Mouse (Mus musculus) cerebellum, postnatal 36 days (tissue): ENCODE measurements around the gene Zfp654.
"Not testable (repeated sequence)": the region's sequence is repeated elsewhere in the genome, so short reads cannot be mapped to it uniquely, and the experiment has no call there.

ENCODE experiments used
- DNase-seq, 2 experiments: peaks; one replicate each; pipeline ENCODE4 v3.0.0; 2021 to 2022; ENCODE audit warnings: mixed read lengths in 2 of 2

Zfp654 gene

DNA sequence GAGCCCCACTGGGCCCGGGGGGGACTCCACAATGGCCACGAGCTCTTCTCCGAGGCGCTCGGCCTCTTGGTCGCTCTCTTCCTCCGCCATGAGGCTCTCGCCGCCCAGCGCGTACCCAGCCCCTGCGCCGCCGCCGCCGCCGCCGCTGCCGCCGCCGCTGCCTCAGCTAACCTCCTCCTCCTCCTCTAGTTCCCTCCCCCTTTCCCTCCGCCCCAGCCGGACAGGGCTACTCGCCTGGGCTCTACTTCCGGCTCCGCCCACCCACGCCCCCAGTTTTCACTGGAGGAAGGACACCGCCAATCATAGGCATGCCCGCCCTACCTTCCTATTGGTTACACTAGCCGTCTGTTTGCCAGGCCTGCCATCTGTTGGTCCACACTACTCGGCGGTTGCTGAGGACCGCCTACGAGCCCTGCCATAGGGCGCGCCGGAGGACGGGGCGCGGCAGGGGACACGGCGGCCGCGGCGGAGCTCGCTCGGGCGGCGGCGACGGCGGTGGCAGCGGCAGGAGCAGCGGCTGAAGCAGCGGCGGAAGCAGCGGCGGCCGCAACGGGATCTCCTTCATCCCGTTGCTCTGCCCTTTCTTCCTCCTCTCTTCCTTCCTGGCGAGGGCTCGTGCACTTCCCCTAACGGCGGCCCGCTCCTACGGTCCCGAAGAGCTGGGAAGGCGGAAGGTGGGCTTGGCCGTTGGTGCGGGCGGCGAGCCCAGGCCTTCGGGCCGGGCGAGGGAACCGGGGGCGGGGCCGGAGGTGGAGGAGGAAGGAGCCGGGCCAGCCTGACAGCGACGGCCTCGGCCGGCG lies at the start of gene Zfp654, which contains the start of gene Cggbp1:
Zfp654 (minus strand) TSS at position 90 of the 800 bp plus-strand sequence.
Cggbp1 (plus strand) TSS at position 434 of the 800 bp plus-strand sequence.
- peak; percentile 99 to 100 for DNase-seq

DNA sequence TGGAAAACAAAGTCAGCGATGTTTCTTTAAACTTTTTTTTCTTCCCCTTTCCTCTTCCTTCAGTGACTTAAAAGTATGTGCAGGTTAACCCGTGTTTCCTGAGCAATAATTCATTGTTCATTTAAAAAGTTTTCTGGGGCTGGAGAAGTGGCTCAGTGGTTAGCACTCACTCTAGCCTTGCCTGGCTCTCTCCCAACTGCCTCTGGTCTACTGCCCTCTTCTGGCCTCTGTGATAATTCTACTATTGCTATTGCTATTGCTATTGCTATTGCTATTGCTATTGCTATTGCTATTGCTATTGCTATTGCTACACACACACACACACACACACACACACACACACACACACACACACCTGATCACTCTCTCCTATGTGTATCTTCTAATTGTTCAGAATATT lies 47.6 kb upstream of the Zfp654 start:
- no peak for DNase-seq

DNA sequence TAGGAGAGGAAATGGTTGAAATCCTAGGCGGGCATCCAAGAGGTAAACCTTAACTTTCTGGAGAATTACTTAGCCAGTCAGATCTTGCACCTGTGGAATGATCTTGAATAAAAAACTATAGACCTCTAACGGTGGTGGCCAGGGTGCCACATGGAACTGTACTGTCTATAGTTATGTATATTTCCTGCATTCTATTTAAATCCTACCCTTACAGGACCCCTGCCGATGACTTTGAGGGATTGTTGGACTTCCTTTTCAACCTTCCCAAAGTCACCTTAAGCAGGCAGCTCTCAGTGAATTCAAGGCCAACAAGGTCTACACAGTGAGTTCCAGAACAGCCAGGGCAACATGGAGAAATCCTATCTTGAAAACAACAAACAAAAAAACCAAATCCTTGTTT lies 38.0 kb upstream of the Zfp654 start:
- no peak for DNase-seq

DNA sequence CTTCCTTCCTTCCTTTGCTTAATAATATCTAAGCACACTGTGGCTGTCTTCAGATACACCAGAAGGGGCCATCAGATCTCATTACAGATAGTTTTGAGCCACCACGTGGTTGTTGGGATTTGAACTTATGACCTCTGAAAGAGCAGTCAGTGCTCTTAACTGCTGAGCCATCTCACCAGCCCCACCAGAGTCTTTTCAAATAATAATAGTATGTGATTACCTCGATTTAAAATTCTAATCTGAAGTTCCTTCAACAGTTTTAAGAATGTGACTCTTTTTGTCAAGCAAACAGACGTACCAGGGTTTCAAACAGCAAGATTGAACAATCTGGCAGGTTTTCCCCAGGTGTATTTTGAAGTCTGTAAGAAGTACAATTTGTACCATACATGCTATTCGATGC lies 34.1 kb upstream of the Zfp654 start:
- DNase-seq, result no peak

DNA sequence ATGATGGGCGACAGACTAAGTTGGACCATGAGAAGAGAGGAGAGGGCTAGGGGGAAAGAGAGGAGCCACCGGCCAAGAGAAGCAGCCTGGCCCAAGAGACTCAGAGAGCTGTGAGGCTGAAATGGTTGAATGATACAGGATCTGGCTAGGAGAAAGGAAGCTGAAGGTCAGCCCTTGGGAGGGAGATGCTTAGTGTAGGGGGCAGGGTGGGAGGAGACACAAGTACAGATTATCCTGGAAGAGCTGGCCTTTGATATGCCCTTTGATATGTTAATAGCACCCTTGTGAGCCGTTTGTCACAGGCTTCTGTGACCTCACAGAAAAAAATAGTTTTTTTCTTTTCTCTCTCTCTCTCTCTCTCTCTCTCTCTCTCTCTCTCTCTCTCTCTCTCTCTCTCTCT lies 33.7 kb upstream of the Zfp654 start:
- DNase-seq, result no peak

DNA sequence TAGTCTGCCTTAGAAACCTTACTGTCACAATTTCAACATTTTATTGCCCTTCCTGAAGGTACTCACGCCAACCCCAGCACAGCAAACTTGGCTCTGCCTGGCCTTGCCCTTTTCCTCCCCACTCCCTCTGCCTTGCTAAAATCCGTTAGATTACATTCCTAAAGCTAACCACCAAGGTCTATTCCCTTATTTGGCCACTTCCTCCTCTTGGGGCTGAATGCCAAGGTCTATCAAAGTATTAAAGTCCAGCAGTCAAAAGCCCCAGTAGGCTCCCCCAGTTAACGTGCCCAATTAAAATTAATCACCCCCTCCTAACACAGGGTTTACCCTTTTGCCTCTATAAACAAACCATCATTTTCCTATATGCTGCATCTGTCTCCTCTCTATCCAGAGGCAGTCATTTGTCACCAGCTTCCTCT lies 33.0 kb upstream of the Zfp654 start:
- DNase-seq, result no peak

DNA sequence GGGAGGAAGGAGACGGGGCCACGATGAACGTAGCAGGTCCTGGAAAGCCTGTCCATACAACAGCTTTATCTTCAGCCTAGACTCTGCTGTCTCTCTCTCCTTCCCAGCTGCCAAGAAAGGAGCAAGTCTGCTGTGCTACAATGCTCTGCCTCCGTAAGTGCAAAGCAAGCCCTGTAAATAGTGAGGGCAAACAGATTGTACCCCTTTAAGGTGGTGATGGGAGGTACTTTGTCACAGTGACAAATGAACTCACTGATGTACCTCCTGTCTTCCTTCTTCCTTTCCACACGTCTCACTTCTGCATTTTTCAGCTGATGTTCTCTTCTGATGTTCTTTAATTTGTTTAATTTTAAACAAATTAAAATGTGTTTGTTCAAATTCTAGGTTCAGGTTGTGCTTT lies 32.4 kb upstream of the Zfp654 start:
- DNase-seq, result no peak

DNA sequence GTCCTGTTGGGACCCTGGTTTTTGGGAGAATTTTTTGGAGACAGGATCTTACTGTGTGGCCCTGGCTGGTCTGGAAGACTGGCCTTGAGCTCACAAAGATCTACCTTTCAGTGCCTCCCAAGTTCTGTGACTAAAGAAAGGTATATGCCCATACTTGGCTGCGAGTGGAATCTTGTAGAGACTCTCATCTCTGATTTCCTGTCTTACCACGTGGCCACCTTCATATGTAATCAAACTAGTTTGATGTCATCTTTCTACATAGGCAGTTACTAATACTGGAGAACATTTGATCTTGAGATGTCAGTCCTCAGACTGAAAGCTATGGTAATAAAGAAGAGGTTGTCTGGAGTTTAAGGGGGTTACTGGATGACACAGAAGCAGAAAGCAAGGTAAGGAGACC lies 30.0 kb upstream of the Zfp654 start:
- no peak for DNase-seq

DNA sequence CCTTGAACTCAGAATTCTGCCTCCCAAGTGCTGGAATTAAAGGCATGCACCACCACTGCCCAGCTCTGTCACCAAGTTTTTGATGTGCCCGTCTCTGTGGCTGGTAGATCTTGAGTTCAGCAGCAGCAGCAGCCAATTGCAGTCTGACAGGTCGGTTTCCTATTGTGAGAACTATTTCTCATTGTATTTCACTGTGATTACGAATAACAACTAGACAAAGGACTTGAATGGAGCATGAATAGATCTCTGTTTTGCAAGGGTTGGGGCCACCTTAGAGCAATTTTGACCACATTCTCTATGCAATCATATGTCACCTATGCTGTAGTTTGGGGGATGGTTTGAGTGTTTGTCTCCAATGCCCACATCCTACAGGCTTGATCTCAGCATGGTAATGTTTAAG lies 29.5 kb upstream of the Zfp654 start:
- DNase-seq, result no peak

DNA sequence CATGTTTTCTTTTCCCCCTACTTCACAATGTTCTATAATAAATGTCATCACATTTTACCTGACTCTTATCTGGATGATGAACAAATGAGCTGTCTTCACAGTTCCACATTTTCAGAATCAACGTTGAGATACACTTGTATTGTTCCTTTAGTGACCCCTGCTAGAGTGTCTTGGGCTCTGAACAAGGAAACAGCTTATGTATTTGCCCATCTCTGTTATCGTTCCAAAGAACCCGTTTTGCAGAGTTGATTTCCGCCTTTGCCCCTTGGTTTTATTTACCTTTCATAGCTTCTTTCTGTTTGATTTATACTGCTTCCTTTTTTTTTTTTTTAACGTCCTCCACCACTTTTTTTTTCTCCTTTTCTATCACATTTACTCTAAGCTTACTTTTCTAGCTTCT lies 28.3 kb upstream of the Zfp654 start:
- no peak for DNase-seq

DNA sequence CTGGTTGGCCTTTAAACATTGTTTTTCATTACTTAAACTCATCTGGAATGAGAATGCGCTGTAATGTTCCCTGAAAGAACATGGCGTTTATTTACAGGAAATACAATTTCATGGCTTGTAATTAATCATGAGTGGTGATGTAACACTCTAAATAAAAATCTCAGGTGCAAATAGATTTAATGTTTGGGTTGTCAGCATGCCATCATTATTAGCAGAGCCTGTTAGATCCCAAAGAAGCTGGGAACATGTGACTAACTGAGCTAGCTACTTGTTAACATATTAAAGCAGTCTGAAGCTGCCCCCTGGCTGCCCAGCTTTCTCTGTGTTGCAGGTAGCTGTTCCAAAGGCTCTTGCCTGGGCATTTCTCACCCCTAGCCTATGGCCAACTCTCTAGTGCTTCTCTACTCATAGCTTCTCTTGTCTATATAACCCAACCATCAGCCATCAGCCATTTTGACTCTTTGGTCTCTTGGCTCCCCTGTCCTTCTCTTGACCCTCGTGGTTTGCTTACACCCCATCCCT lies 27.2 kb upstream of the Zfp654 start:
- no peak for DNase-seq

DNA sequence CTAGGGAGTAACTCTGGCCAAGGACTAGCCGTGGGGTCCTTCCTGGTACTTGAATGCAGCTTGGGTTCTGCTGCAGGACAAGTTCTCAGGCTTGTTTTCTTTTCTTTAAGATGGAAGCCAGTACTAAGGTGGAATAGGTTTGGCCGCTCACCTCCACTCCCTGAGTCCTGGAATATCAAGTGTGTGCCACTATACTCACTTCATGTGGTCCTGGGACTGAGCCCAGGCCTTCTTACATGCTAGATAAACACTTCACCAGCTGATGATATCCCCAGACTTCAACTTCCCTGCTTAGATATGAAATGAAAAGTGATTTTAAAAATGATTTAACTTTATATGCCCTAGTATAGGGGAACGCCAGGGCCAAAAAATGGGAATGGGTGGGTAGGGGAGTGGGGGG lies 25.9 kb upstream of the Zfp654 start:
- DNase-seq, result no peak

DNA sequence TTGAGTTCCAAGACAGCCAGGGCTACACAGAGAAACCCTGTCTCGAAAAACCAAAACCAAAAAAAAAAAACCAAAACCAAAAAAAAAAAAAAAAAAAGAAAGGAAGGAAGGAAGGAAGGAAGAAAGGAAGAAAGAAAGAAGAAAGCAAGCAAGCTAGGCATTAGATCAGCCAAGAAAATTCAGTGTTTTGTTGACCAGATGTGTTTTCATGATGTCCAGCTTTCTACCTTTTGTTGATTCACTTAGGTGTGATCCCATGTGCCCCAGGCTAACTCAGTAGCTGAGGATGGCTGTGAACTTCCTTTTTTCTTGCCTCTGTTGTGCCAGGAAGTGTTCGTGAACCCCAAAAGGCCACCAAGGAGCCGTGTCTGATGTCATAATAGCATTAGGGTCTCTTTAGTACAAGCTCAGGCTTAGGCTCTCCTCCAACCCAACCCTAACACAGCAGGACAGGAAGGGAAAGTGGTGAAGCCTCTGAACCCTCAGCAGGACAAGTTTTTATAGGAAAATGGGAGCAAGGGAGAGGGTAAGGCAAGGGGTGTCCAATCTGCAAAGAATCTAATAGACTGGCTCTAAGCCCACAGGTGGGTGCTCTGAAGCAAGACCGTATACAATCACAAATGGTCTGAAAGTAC lies 25.3 kb upstream of the Zfp654 start:
- no peak for DNase-seq

DNA sequence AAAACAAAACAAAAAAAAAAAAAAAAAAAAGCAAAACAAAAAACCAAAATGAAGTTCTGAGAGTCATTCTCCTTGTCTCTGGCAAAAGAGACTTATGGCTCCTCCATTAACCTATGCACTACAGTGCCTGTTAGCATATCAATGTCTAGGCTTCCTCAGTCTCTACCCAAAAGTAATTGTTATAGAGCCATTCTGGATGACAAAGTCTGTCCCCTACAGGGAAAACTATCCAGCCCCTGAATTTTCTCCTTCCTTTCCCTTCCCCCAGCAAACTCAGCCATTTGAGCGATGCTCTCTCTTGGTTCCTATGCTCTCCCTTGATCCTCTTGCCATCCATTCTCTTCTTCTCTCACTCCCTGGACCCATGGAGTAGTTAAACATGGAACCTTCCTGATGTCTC lies 24.4 kb upstream of the Zfp654 start:
- DNase-seq, result no peak

DNA sequence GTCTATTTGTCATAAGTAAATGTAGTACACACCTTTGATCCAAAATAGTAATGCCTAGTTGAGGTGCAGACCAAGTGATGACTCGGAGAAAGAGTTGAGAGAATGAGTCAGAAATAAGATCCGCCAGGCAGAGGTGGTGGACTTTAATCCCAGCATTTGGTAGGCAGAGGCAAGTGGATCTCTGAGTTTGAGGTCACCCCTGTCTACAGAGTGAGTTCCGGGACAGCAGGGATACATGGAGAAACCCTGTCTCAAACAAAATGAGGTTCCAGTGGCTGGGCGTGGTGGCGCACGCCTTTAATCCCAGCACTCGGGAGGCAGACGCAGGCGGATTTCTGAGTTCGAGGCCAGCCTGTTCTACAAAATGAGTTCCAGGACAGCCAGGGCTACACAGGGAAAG lies 23.9 kb upstream of the Zfp654 start:
- DNase-seq, result no peak

DNA sequence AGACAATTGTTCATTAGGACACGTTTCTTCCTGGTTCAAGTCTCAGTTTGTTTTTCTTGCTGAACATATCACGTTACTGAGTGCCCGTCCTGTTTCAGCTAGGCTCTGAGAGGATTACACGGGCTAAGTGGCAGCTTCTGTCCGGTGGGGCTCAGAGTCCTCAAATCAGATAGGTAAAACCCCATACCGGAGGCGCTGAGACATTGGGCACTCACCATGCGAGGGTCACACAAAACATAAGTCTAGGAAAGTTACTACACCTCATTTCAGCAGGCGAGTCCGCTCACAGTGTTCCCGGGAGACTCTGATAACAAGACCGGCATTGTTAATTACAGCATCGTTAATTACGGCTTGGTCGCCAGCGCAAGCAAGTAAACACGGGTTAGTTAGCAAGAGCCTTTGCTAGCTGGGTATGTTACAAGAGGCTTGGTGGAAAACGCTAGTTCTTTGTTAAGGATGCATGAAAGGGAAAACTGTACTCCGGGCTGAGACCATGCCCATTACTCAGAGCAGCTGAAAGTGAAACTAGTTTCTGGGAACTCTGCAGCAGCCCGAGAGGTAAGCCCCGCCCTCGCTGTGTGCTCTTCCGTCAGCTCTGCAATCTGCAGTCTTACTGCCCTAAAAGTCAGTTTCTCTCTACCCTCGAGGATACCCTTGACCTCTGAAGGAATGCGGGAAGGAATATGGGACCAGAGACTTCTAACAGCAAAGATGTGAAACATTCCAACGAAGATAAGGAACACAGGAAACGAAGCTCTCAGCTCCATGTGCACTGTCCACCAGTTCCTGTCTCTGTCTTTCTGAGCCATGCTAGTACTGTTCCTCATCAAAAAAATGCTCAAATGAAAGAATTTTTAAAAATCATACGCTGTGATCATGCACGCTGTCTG lies 22.2 kb upstream of the Zfp654 start:
- peak; percentile 20 to 35 for DNase-seq

DNA sequence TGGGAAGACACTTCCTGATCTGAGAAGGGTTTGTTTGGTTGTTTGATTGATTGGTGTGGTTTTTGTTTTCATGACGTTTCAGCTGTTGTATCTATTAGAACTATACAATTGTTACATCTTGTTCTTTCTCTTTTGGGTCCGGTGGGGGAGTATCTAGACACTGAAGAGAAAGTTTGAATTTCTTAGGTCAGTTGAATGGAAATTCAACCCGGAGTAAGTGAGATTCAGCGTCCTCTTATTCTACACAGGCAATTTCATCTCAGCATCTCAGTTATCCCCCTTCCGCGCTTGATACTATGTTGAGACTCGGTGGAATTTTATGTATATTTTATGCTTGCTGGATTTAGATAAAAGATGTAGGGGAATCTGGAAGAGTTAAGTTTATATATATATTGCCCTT lies 21.4 kb upstream of the Zfp654 start:
- no peak for DNase-seq

DNA sequence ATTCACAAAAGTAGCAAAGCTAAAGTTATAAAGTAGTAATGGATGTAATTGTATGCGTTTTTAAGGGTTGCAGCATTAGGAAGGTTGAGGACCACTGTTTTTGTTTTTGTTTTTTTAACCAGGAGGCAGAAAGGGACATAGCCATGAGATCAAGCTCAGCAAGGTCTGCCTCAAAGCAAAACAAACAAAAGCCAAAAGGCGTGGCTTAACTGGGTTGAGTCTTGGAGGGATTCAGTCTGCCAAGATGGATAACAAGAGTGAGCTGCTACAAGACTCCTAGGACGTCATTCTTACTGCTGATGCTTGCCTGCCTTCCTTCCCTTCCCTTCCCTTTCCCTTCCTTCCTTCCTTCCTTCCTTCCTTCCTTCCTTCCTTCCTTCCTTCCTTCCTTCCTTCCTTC lies 20.8 kb upstream of the Zfp654 start:
- DNase-seq, result no peak

DNA sequence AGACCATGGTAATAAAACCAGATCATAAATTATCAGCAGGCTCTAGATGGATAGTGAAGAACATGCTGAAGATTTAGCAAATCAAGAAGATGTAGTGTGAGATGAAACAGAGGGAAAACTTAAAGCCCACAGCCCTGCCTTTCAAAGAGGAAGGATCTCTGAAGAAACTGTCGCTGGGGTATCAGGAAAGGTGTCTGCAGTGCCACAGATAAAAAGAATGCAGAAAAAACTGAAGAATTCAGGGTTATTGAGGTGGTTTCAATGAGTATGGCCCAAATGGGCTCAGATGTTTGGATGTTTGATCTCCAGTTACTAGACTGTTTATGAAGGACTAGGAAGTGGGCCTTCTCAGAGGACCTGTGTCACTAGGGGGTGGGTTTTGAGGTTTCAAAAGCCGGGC lies 18.2 kb upstream of the Zfp654 start:
- DNase-seq, result no peak

DNA sequence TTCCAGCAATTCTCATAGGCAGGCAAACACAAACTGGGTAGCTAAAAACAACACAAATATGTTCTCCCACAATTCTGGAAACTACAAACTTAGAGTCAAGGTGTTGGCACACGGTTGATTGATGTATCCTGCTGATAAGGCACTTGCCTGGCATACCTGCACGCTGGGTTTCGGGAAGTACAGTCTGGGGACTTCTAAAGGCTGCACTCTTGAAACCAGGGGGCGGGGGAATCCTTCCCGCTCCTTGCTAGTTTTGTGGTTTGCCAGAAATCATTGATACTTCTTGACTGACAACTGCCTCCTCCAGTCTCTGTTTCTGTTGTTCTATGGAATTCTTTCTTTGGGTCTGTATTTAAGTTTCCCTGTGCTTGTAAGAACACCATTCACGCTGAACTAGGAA lies 17.2 kb upstream of the Zfp654 start:
- DNase-seq, result no peak

DNA sequence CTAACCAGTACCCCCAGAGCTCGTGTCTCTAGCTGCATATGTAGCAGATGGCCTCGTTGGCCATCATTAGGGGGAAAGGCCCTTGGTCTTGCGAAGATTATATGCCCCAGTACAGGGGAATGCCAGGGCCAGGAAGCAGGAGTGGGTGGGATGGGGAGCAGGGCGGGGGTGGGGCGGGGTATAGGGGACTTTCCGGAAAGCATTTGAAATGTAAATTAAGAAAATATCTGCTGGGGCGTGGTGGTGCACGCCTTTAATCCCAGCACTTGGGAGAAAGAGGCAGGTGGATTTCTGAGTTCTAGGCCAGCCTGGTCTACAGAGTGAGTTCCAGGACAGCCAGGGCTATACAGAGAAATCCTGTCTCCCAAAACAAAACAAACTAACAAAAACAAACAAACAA lies 14.4 kb upstream of the Zfp654 start:
- not testable (repeated sequence) for DNase-seq

DNA sequence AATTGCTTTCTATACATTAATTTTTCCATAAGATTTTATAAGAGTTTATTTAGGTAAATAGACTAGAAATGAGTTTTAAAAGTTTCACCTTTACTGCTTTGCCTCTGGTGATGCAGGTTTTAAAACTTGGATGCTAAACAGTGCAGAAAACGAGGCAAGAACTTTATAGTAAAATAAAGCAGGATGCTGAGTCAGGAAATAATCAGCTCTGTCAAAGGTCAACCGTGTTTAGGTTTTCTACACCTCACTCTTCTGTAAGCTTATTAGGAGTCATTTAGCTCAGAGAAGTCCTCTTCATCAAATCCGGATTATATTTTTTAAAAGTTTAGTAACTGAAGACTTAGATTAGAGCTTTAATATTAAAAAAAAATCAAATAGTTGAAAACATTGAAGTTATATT lies 5.5 kb upstream of the Zfp654 start:
- DNase-seq, result no peak

DNA sequence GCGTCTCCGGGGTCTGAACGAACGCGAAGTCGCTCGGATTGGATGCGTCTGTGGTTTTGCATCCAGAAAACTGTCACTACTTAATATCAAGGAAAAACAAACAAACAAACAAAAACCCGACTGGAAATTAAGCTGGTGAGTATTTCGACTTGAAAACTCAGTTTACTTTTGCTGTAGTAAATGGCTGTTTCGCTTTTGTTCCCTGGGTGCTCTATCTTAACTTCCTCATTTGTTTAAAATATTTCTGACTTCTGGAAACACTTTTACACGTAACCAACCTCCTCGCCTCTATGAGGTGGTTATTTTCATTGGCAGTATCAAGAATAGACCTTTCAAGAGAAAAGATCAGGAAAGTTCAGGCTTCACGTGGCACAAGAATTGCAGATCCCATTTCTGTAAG lies 1.4 kb upstream of the Zfp654 start:
- no peak for DNase-seq
